Mouse (Mus musculus) limb, embryonic 10.5 days (tissue): ENCODE measurements around the gene Baiap2. TPM values are rescaled to one million over a fixed set of nuclear protein-coding genes. Genes with fewer than 3 reads are reported as not detected.

ENCODE experiments used
- DNase-seq: peaks from one replicate; pipeline ENCODE4 v3.0.0-alpha.2; 2017; ENCODE audit warnings: low spot score
- H3K27ac ChIP-seq: fragments of 300-500 bp; sonication (generic); 2 replicates; pipeline ENCODE4 v1.5.1; 2016; ENCODE audit warnings: mild to moderate bottlenecking
- H3K27me3 ChIP-seq: fragments of 300-500 bp; sonication (generic); 2 replicates; pipeline ENCODE4 v1.6.1; 2016; ENCODE audit warnings: low read depth, mild to moderate bottlenecking; ENCODE audit not compliant: poor library complexity, severe bottlenecking
- H3K36me3 ChIP-seq: fragments of 300-500 bp; sonication (generic); 2 replicates; pipeline ENCODE4 v1.6.1; 2016; ENCODE audit warnings: mild to moderate bottlenecking, moderate library complexity
- H3K4me1 ChIP-seq: fragments of 300-500 bp; sonication (generic); 2 replicates; pipeline ENCODE4 v1.6.1; 2016
- H3K4me3 ChIP-seq: fragments of 300-500 bp; sonication (generic); 2 replicates; pipeline ENCODE4 v1.5.1; 2016; ENCODE audit warnings: mild to moderate bottlenecking, moderate library complexity
- H3K9me3 ChIP-seq: fragments of 300-500 bp; sonication (generic); replicated peaks from 2 replicates; pipeline ENCODE4 v1.6.1; 2016; ENCODE audit warnings: mild to moderate bottlenecking
- WGBS: fragments of 180-500 bp; shearing (Covaris S2); methylation state at CpG from one replicate; pipeline ENCODE4 v1.1.7; 2016; 5-methylcytosine and 5-hydroxymethylcytosine counted together
- polyA plus RNA-seq: library from polyadenylated mRNA; unstranded; fragments of >200 nt; fragmentation: Nextera tagmentation; extraction: Ambion mirVana; gene quantifications from 2 replicates; pipeline ENCODE4 v1.2.1, GENCODE M21; 2016

Gene Baiap2
- polyA plus RNA-seq, 1 experiment from 2014 or later = 13.8 TPM

GRCm38 (mm10) chr11:119997351-119997750 lies 54.8 kb downstream of the Baiap2 start:
- Histone ChIP-seq H3K36me3 (peaks cover 55% of the 10 kb centered on the region), H3K4me3 (no peak overlapping the region), H3K27ac (no peak overlapping the region), H3K4me1 (no peaks in the 10 kb centered on the region), H3K27me3 (no peaks in the 10 kb centered on the region), H3K9me3 (no peaks in the 10 kb centered on the region)
- DNase-seq = no peak
- WGBS = 93% methylated on average over 16 of the region's 16 CpGs

GRCm38 (mm10) chr11:120002041-120002440 lies 59.5 kb downstream of the Baiap2 start:
- Histone ChIP-seq H3K4me3 (no peak overlapping the region), H3K4me1 (no peaks in the 10 kb centered on the region), H3K27ac (no peak overlapping the region), H3K9me3 (no peaks in the 10 kb centered on the region), H3K36me3 (peaks cover 25% of the 10 kb centered on the region), H3K27me3 (no peaks in the 10 kb centered on the region)
- 86% methylated on average over 5 of the region's 5 CpGs for WGBS
- DNase-seq = no peak

- H3K4me3 ChIP-seq = no peak overlapping the region
- no peak overlapping the region for H3K27ac ChIP-seq
- no peaks in the 10 kb centered on the region for H3K9me3 ChIP-seq
- H3K27me3 ChIP-seq = no peaks in the 10 kb centered on the region
- DNase-seq = no peak
- WGBS = 92% methylated on average over 7 of the region's 7 CpGs
- H3K36me3 ChIP-seq = peaks cover 18% of the 10 kb centered on the region
- no peaks in the 10 kb centered on the region for H3K4me1 ChIP-seq
Measured at GRCm38 (mm10) chr11:120002634-120003220, 60.2 kb downstream of the Baiap2 start.

- Histone ChIP-seq H3K4me3 (no peak overlapping the region), H3K9me3 (no peaks in the 10 kb centered on the region), H3K4me1 (no peaks in the 10 kb centered on the region), H3K27me3 (peaks cover 14% of the 10 kb centered on the region), H3K27ac (no peak overlapping the region), H3K36me3 (peaks cover 11% of the 10 kb centered on the region; the same call in 1 of the 2 replicates)
- WGBS = 89% methylated on average over 18 of the region's 18 CpGs
- DNase-seq = no peak
Measured at GRCm38 (mm10) chr11:120005434-120006317, 63.1 kb downstream of the Baiap2 start.

GRCm38 (mm10) chr11:120007496-120008080 lies 65.0 kb downstream of the Baiap2 start:
- no peak overlapping the region for H3K27ac ChIP-seq
- peaks cover 12% of the 10 kb centered on the region for H3K4me1 ChIP-seq
- no peaks in the 10 kb centered on the region for H3K9me3 ChIP-seq
- no peak overlapping the region for H3K4me3 ChIP-seq
- 83% methylated on average over 4 of the region's 4 CpGs for WGBS
- peaks cover 5% of the 10 kb centered on the region; the same call in 1 of the 2 replicates for H3K36me3 ChIP-seq
- no peak for DNase-seq
- peaks cover 34% of the 10 kb centered on the region for H3K27me3 ChIP-seq

- Histone ChIP-seq H3K27me3 (peaks cover 37% of the 10 kb centered on the region), H3K4me3 (no peak overlapping the region), H3K36me3 (no peaks in the 10 kb centered on the region), H3K4me1 (peaks cover 18% of the 10 kb centered on the region), H3K9me3 (no peaks in the 10 kb centered on the region), H3K27ac (no peak overlapping the region)
- DNase-seq = no peak
- 94% methylated on average over 1 of the region's 1 CpGs for WGBS
Measured at GRCm38 (mm10) chr11:120008501-120008900, 65.9 kb downstream of the Baiap2 start.

- Histone ChIP-seq H3K36me3 (no peaks in the 10 kb centered on the region), H3K4me1 (peaks cover 19% of the 10 kb centered on the region), H3K4me3 (no peak overlapping the region), H3K9me3 (no peaks in the 10 kb centered on the region), H3K27me3 (peaks cover 38% of the 10 kb centered on the region), H3K27ac (no peak overlapping the region)
- WGBS = 92% methylated on average over 8 of the region's 8 CpGs
- DNase-seq = no peak
Measured at GRCm38 (mm10) chr11:120008956-120009355, 66.4 kb downstream of the Baiap2 start.

GRCm38 (mm10) chr11:120009937-120010336 lies 67.4 kb downstream of the Baiap2 start:
- 0 out of 2 replicates have a peak overlapping the region, but pooled peaks have one; percentile 10 for H3K27ac ChIP-seq
- H3K4me3 ChIP-seq = no peak overlapping the region
- no peak for DNase-seq
- peaks cover 48% of the 10 kb centered on the region for H3K27me3 ChIP-seq
- H3K36me3 ChIP-seq = no peaks in the 10 kb centered on the region
- H3K9me3 ChIP-seq = no peaks in the 10 kb centered on the region
- WGBS = 84% methylated on average over 20 of the region's 20 CpGs
- peaks cover 19% of the 10 kb centered on the region for H3K4me1 ChIP-seq

GRCm38 (mm10) chr11:120011114-120011760 lies 68.7 kb downstream of the Baiap2 start:
- DNase-seq = no peak
- no peaks in the 10 kb centered on the region for H3K36me3 ChIP-seq
- no peaks in the 10 kb centered on the region for H3K9me3 ChIP-seq
- no peak overlapping the region for H3K27ac ChIP-seq
- H3K4me1 ChIP-seq = peaks cover 19% of the 10 kb centered on the region
- 67% methylated on average over 11 of the region's 11 CpGs for WGBS
- peaks cover 61% of the 10 kb centered on the region for H3K27me3 ChIP-seq
- H3K4me3 ChIP-seq = no peak overlapping the region; the same call in 1 of the 2 replicates

- Histone ChIP-seq H3K36me3 (no peaks in the 10 kb centered on the region), H3K4me1 (peaks cover 19% of the 10 kb centered on the region), H3K27me3 (peaks cover 62% of the 10 kb centered on the region), H3K9me3 (no peaks in the 10 kb centered on the region), H3K4me3 (peak overlapping the region; percentile 26), H3K27ac (no peak overlapping the region)
- 37% methylated on average over 43 of the region's 43 CpGs for WGBS
- DNase-seq = no peak
Measured at GRCm38 (mm10) chr11:120011761-120012560, 69.4 kb downstream of the Baiap2 start.

- peaks cover 62% of the 10 kb centered on the region for H3K27me3 ChIP-seq
- H3K4me3 ChIP-seq = no peak overlapping the region
- H3K9me3 ChIP-seq = no peaks in the 10 kb centered on the region
- no peak overlapping the region for H3K27ac ChIP-seq
- WGBS = 84% methylated on average over 13 of the region's 13 CpGs
- no peak for DNase-seq
- H3K4me1 ChIP-seq = peaks cover 19% of the 10 kb centered on the region
- H3K36me3 ChIP-seq = no peaks in the 10 kb centered on the region
Measured at GRCm38 (mm10) chr11:120012702-120013101, 70.1 kb downstream of the Baiap2 start.

- Histone ChIP-seq H3K27me3 (peaks cover 62% of the 10 kb centered on the region), H3K4me3 (peak overlapping the region; percentile 46), H3K9me3 (no peaks in the 10 kb centered on the region), H3K27ac (peak overlapping the region; percentile 64), H3K4me1 (peaks cover 20% of the 10 kb centered on the region), H3K36me3 (no peaks in the 10 kb centered on the region)
- peak; percentile 87 for DNase-seq
- 13% methylated on average over 21 of the region's 21 CpGs for WGBS
Measured at GRCm38 (mm10) chr11:120013174-120013711, 70.7 kb downstream of the Baiap2 start.
